Mouse (Mus musculus): ENCODE data around the gene Asic3. TPM values are rescaled to one million over a fixed set of nuclear protein-coding genes. Genes with fewer than 3 reads are reported as not detected.
A peak's percentile ranks its signal among the peaks of the same experiment; 100 is the strongest.
"Not testable (repeated sequence)": the region's sequence is repeated elsewhere in the genome, so short reads cannot be mapped to it uniquely, and the experiment has no call there.

The Asic3 gene
- polyA plus RNA-seq, 1 experiment from 2014 or later, result 2.1 TPM

GRCm38 (mm10) chr5:24392724-24393123, 20.5 kb upstream of the Asic3 start:
- H3K4me2 ChIP-seq (ENCODE audit: low read depth, low read length), result no peak overlapping the region
- ATAC-seq (ENCODE audit: low read depth) (no peak), DNase-seq (ENCODE audit: low spot score) (no peak)
- H3K9ac ChIP-seq (ENCODE audit: low read depth, low read length), result no peak overlapping the region
- no peaks in the 10 kb centered on the region for H3K9me3 ChIP-seq (ENCODE audit: control insufficient read depth, low read length)
- H3K4me1 ChIP-seq (ENCODE audit: control insufficient read depth, insufficient read depth, low read length), result no peaks in the 10 kb centered on the region
- WGBS, result 80% methylated on average over 7 of the region's 7 CpGs
- no peaks in the 10 kb centered on the region for H3K36me3 ChIP-seq (ENCODE audit: control insufficient read depth, insufficient read depth, low read length)
- no peak overlapping the region for H3K27ac ChIP-seq (replicated peaks; ENCODE audit: low read depth, low read length)
- no peak overlapping the region for H3K4me3 ChIP-seq (ENCODE audit: low read depth, low read length)
- peaks cover 18% of the 10 kb centered on the region for H3K27me3 ChIP-seq (replicated peaks; ENCODE audit: control insufficient read depth, insufficient read depth, low read length)

DNA sequence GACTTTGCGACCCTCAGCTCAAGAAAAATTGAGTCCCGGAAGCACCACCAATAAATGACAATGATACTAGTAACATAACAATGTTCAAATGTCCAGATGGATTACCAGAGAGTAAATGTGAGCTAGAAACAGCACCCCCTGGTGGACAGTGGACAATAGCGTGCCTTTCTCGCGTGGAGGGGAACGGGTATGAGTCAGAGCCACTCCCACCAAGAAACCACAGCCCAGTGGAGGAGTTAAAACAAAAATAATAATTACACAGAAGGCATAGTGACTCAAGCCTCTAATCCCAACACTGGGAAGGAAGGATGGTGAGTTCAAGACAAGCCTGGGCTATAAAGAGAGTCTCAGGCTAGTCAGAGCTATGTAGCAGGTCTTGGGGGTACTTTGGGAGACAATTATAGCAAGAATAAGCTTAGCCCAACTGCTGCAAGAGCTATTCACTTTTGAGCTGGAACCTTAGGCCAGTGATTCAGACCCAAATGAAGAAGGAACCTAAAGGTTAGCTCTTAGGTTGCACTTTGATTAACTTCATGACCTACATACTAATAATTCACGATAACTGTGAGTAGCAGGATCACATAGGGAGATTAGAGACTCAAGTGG, 19.7 kb upstream of the Asic3 start, which contains the start of gene Abcb8:
TSS of gene Abcb8 (plus strand) at position 272 of the 606 bp plus-strand sequence.
- 0 out of 2 replicates have a peak within 1 kb of the TSS, but pooled peaks have one; percentile 35 for H3K27ac ChIP-seq (replicated peaks; ENCODE audit: low read depth, low read length)
- peaks cover 11% of the 10 kb centered on the region for H3K27me3 ChIP-seq (replicated peaks; ENCODE audit: control insufficient read depth, insufficient read depth, low read length)
- H3K9me3 ChIP-seq (ENCODE audit: control insufficient read depth, low read length), result no peaks in the 10 kb centered on the region
- H3K9ac ChIP-seq (ENCODE audit: low read depth, low read length), result peak within 1 kb of the TSS; percentile 47
- 26% methylated on average over 7 of the region's 7 CpGs for WGBS
- H3K4me3 ChIP-seq (ENCODE audit: low read depth, low read length), result peak within 1 kb of the TSS; percentile 51
- H3K36me3 ChIP-seq (ENCODE audit: control insufficient read depth, insufficient read depth, low read length), result no peaks in the 10 kb centered on the region
- ATAC-seq (ENCODE audit: low read depth) (no peak), DNase-seq (ENCODE audit: low spot score) (peak; percentile 77)
- H3K4me2 ChIP-seq (ENCODE audit: low read depth, low read length), result peak within 1 kb of the TSS; percentile 54
- no peaks in the 10 kb centered on the region for H3K4me1 ChIP-seq (ENCODE audit: control insufficient read depth, insufficient read depth, low read length)

- peak overlapping the region; percentile 51 for H3K4me3 ChIP-seq (ENCODE audit: low read depth, low read length)
- no peaks in the 10 kb centered on the region for H3K4me1 ChIP-seq (ENCODE audit: control insufficient read depth, insufficient read depth, low read length)
- peak; percentile 97 for DNase-seq (ENCODE audit: low spot score)
- peak overlapping the region; percentile 47 for H3K9ac ChIP-seq (ENCODE audit: low read depth, low read length)
- H3K36me3 ChIP-seq (ENCODE audit: control insufficient read depth, insufficient read depth, low read length), result no peaks in the 10 kb centered on the region
- H3K9me3 ChIP-seq (ENCODE audit: control insufficient read depth, low read length), result no peaks in the 10 kb centered on the region
- ATAC-seq (ENCODE audit: low read depth), result peak; percentile 98
- 0 out of 2 replicates have a peak overlapping the region, but pooled peaks have one; percentile 35 for H3K27ac ChIP-seq (replicated peaks; ENCODE audit: low read depth, low read length)
- H3K27me3 ChIP-seq (replicated peaks; ENCODE audit: control insufficient read depth, insufficient read depth, low read length), result 0 out of 2 replicates have a peak, but pooled peaks cover 2% of the 10 kb centered on the region
- WGBS, result under 1% methylated on average over 36 of the region's 36 CpGs
- H3K4me2 ChIP-seq (ENCODE audit: low read depth, low read length), result peak overlapping the region; percentile 54
These were observed 18.9 kb upstream of the Asic3 start for GRCm38 (mm10) chr5:24394165-24394894.

DNA sequence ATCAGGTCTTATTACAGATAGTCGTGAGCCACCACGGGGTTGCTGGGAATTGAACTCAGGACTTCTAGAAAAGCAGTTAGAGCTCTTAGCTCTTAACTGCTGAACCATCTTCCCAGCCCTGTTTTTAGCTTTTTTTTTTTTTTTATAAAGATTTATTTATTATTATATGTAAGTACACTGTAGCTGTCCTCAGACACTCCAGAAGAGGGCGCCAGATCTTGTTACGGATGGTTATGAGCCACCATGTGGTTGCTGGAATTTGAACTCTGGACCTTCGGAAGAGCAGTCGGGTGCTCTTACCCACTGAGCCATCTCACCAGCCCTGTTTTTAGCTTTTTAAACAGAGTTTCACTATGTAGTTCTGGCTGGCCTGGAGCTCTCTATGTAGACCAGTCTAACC, 16.9 kb upstream of the Asic3 start:
- WGBS, result 86% methylated on average over 6 of the region's 6 CpGs
- not testable (repeated sequence) for H3K27me3 ChIP-seq (replicated peaks; ENCODE audit: control insufficient read depth, insufficient read depth, low read length); H3K9me3 ChIP-seq (ENCODE audit: control insufficient read depth, low read length); H3K4me1 ChIP-seq (ENCODE audit: control insufficient read depth, insufficient read depth, low read length); H3K9ac ChIP-seq (ENCODE audit: low read depth, low read length); H3K4me3 ChIP-seq (ENCODE audit: low read depth, low read length); ATAC-seq (ENCODE audit: low read depth); H3K4me2 ChIP-seq (ENCODE audit: low read depth, low read length); DNase-seq (ENCODE audit: low spot score); H3K36me3 ChIP-seq (ENCODE audit: control insufficient read depth, insufficient read depth, low read length); H3K27ac ChIP-seq (replicated peaks; ENCODE audit: low read depth, low read length)

- no peak overlapping the region for H3K4me3 ChIP-seq (ENCODE audit: low read depth, low read length)
- WGBS, result 88% methylated on average over 9 of the region's 10 CpGs
- no peak overlapping the region for H3K4me2 ChIP-seq (ENCODE audit: low read depth, low read length)
- no peak overlapping the region for H3K9ac ChIP-seq (ENCODE audit: low read depth, low read length)
- no peak overlapping the region for H3K27ac ChIP-seq (replicated peaks; ENCODE audit: low read depth, low read length)
- no peaks in the 10 kb centered on the region for H3K9me3 ChIP-seq (ENCODE audit: control insufficient read depth, low read length)
- DNase-seq (ENCODE audit: low spot score) (no peak), ATAC-seq (ENCODE audit: low read depth) (no peak)
- H3K27me3 ChIP-seq (replicated peaks; ENCODE audit: control insufficient read depth, insufficient read depth, low read length), result no peaks in the 10 kb centered on the region
- peaks cover 20% of the 10 kb centered on the region; the same call in 1 of the 2 replicates for H3K36me3 ChIP-seq (ENCODE audit: control insufficient read depth, insufficient read depth, low read length)
- H3K4me1 ChIP-seq (ENCODE audit: control insufficient read depth, insufficient read depth, low read length), result no peaks in the 10 kb centered on the region
These were observed 13.5 kb upstream of the Asic3 start for GRCm38 (mm10) chr5:24399686-24400085.

DNA sequence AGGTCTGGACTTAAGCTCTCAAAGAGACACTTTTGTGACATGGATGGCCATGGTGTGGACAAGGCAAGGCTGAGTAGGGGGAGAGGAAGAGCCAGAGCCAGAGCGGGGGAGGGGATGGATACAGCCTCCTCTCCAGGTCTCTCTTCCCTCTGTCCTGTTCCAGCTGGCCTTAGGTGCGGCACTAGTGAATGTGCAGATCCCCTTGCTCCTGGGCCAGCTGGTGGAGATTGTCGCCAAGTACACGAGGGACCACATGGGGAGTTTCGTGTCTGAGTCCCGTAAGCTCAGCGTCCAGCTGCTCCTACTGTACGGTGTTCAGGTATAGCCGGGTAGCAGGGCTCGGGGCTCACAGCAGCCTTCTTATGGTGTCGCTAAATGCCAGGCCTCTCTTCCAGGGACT, 12.8 kb upstream of the Asic3 start:
- ATAC-seq (ENCODE audit: low read depth) (no peak), DNase-seq (ENCODE audit: low spot score) (no peak)
- no peaks in the 10 kb centered on the region for H3K4me1 ChIP-seq (ENCODE audit: control insufficient read depth, insufficient read depth, low read length)
- no peaks in the 10 kb centered on the region for H3K27me3 ChIP-seq (replicated peaks; ENCODE audit: control insufficient read depth, insufficient read depth, low read length)
- peaks cover 20% of the 10 kb centered on the region; the same call in 1 of the 2 replicates for H3K36me3 ChIP-seq (ENCODE audit: control insufficient read depth, insufficient read depth, low read length)
- H3K4me3 ChIP-seq (ENCODE audit: low read depth, low read length), result no peak overlapping the region
- no peak overlapping the region for H3K4me2 ChIP-seq (ENCODE audit: low read depth, low read length)
- no peaks in the 10 kb centered on the region for H3K9me3 ChIP-seq (ENCODE audit: control insufficient read depth, low read length)
- H3K9ac ChIP-seq (ENCODE audit: low read depth, low read length), result no peak overlapping the region
- 74% methylated on average over 11 of the region's 11 CpGs for WGBS
- H3K27ac ChIP-seq (replicated peaks; ENCODE audit: low read depth, low read length), result no peak overlapping the region

DNA sequence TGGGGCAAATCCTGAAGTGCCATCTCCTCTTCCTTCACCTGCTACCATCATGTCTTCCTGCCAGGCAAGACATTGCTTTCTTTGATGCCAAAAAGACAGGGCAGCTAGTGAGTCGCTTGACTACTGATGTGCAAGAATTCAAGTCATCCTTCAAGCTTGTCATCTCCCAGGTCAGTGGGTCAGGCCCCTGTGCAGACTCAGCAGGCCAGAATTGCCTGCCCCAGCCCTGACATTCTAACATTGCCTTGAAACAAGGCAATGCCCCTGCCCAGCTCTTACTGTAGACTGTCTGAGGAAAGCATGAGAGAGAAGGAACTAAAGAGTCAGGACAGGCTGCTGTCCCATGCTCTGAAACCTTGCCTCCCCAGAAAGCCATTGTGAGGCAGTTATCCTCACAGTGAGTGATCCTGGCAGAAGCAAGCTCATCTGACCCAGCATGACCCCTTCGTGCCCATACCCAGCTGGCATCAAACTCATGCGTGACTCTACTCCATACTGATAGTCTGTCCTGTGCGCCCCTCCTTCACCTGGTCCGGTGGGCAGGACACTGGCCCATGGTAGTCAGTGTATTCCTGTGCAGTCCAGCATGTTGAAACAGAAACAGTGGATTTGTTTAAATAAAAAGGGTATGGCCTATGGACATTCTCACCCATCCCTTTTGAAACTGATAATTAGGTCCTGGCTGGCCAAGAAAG, 12.1 kb upstream of the Asic3 start:
- Histone ChIP-seq H3K4me1 (ENCODE audit: control insufficient read depth, insufficient read depth, low read length) (no peaks in the 10 kb centered on the region), H3K27me3 (replicated peaks; ENCODE audit: control insufficient read depth, insufficient read depth, low read length) (no peaks in the 10 kb centered on the region), H3K27ac (replicated peaks; ENCODE audit: low read depth, low read length) (no peak overlapping the region), H3K9me3 (ENCODE audit: control insufficient read depth, low read length) (no peaks in the 10 kb centered on the region), H3K36me3 (ENCODE audit: control insufficient read depth, insufficient read depth, low read length) (peaks cover 27% of the 10 kb centered on the region; the same call in 1 of the 2 replicates), H3K9ac (ENCODE audit: low read depth, low read length) (no peak overlapping the region), H3K4me3 (ENCODE audit: low read depth, low read length) (no peak overlapping the region), H3K4me2 (ENCODE audit: low read depth, low read length) (no peak overlapping the region)
- DNase-seq (ENCODE audit: low spot score), result no peak
- WGBS, result 84% methylated on average over 5 of the region's 5 CpGs
- ATAC-seq (ENCODE audit: low read depth), result no peak

DNA sequence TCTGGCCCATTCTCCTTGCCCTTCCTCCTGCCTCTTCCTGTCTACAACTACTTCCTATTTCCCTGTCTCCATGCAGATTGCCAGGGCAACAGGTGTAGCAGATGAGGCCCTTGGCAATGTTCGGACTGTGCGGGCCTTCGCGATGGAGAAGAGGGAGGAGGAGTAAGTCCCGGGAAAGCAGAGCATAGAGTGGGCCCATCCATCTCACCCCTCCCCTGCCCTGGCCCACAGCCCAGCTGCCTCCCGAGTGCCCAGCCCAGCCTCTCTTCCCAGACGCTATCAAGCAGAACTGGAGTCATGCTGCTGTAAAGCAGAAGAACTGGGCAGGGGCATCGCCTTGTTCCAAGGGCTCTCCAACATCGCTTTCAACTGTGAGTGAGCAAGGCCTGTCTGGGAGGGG, 11.2 kb upstream of the Asic3 start:
- ATAC-seq (ENCODE audit: low read depth), result no peak
- no peak overlapping the region for H3K4me3 ChIP-seq (ENCODE audit: low read depth, low read length)
- no peak for DNase-seq (ENCODE audit: low spot score)
- H3K4me2 ChIP-seq (ENCODE audit: low read depth, low read length), result no peak overlapping the region
- no peak overlapping the region for H3K9ac ChIP-seq (ENCODE audit: low read depth, low read length)
- H3K9me3 ChIP-seq (ENCODE audit: control insufficient read depth, low read length), result no peaks in the 10 kb centered on the region
- H3K27me3 ChIP-seq (replicated peaks; ENCODE audit: control insufficient read depth, insufficient read depth, low read length), result no peaks in the 10 kb centered on the region
- H3K36me3 ChIP-seq (ENCODE audit: control insufficient read depth, insufficient read depth, low read length), result peaks cover 36% of the 10 kb centered on the region; the same call in 1 of the 2 replicates
- no peak overlapping the region for H3K27ac ChIP-seq (replicated peaks; ENCODE audit: low read depth, low read length)
- 86% methylated on average over 9 of the region's 9 CpGs for whole genome bisulfite sequencing
- no peaks in the 10 kb centered on the region for H3K4me1 ChIP-seq (ENCODE audit: control insufficient read depth, insufficient read depth, low read length)

Measured in embryonic facial prominence, embryonic 14.5 days (tissue).